Mouse (Mus musculus) G1E (cell line): ENCODE measurements at regions not wholly inside any gene's neighbourhood (a gene's known extent, or its start where the extent isn't known, plus 50 kb on each side); places are given as distances from the start of the nearest gene placed in this dataset.

ENCODE experiments used
- CTCF ChIP-seq: IDR thresholded peaks from 2 replicates; pipeline ENCODE4 v1.5.1; 2012; ENCODE audit warnings: low read depth, low read length, inconsistent platforms, mixed read lengths
- GATA1 ChIP-seq: IDR thresholded peaks from 2 replicates; pipeline ENCODE4 v1.6.1; 2012; ENCODE audit warnings: borderline replicate concordance, low read length, inconsistent platforms, mixed read lengths
- POLR2AphosphoS5 ChIP-seq: IDR thresholded peaks from 2 replicates; pipeline ENCODE4 v1.6.1; 2012; ENCODE audit warnings: low read depth, low read length, inconsistent platforms; ENCODE audit not compliant: insufficient replicate concordance

DNA sequence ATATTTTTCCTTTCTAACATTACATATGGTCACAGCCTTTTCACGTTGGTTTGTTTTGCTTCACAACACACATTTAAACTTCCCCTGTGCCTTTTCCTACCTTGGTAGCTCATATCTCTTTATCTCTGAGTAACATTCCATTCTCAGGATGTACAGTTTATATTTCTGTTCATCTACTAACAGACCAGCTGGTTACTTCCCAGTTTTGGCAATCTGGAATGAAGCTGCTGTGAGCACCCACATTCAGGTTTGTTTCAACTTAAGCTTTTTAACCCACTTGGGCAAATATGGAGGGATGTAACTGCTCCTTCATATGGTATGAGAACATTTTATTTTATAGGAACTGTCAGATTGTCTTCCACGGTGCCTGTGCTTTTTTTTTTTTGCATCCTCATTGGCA lies 403.2 kb downstream of the Gm826 start:
- TF ChIP-seq CTCF (no peak), POLR2AphosphoS5 (no peak), GATA1 (no peak)
